Mouse (Mus musculus): ENCODE measurements at regions not wholly inside any gene's neighbourhood (a gene's known extent, or its start where the extent isn't known, plus 50 kb on each side); places are given as distances from the start of the nearest gene placed in this dataset.

- TF ChIP-seq CTCF (IDR thresholded peaks at IDR 0.05; ENCODE audit: insufficient read depth, low read length): peak; percentile 82
- no peak for TF ChIP-seq POLR2A (IDR thresholded peaks at IDR 0.05; ENCODE audit: borderline replicate concordance, extremely low read depth, low read depth, low read length)
Measured at GRCm38 (mm10) chr16:20804601-20805017, 70.3 kb upstream of the Thpo start.

Measured in lung, adult 2 months (tissue).